Mouse (Mus musculus): ENCODE measurements around the gene Rftn1. TPM values are rescaled to one million over a fixed set of nuclear protein-coding genes. Genes with fewer than 3 reads are reported as not detected.

The Rftn1 gene
- polyA plus RNA-seq, 1 experiment from 2014 or later = 27.4 TPM

GRCm38 (mm10) chr17:50006721-50007351, 183.6 kb downstream of the Rftn1 start:
- H3K4me1 ChIP-seq = peaks cover 42% of the 10 kb centered on the region
- peak overlapping the region; percentile 19 for H3K4me2 ChIP-seq
- no peaks in the 10 kb centered on the region for H3K9me3 ChIP-seq
- H3K27me3 ChIP-seq (replicated peaks) = no peaks in the 10 kb centered on the region
- peak; percentile 92 for ATAC-seq (replicated peaks)
- H3K36me3 ChIP-seq (replicated peaks) = no peaks in the 10 kb centered on the region
- no peak overlapping the region for H3K9ac ChIP-seq
- no peak overlapping the region for H3K4me3 ChIP-seq
- H3K27ac ChIP-seq = peak overlapping the region; percentile 87
- 3% methylated on average over 9 of the region's 9 CpGs for WGBS

- H3K9ac ChIP-seq = no peak overlapping the region
- H3K4me2 ChIP-seq = peak overlapping the region; percentile 19
- H3K27ac ChIP-seq = peak overlapping the region; percentile 87
- H3K4me3 ChIP-seq = no peak overlapping the region
- WGBS = 7% methylated on average over 7 of the region's 7 CpGs
- H3K9me3 ChIP-seq = no peaks in the 10 kb centered on the region
- ATAC-seq (replicated peaks) = peak; percentile 43
- H3K27me3 ChIP-seq (replicated peaks) = no peaks in the 10 kb centered on the region
- H3K36me3 ChIP-seq (replicated peaks) = no peaks in the 10 kb centered on the region
- peaks cover 42% of the 10 kb centered on the region for H3K4me1 ChIP-seq
These were observed 184.1 kb downstream of the Rftn1 start for GRCm38 (mm10) chr17:50006338-50006720.

GRCm38 (mm10) chr17:50003156-50003555, 187.3 kb downstream of the Rftn1 start:
- H3K4me1 ChIP-seq = peaks cover 39% of the 10 kb centered on the region
- no peaks in the 10 kb centered on the region for H3K36me3 ChIP-seq (replicated peaks)
- WGBS = 79% methylated on average over 4 of the region's 4 CpGs
- H3K4me3 ChIP-seq = no peak overlapping the region
- H3K9me3 ChIP-seq = no peaks in the 10 kb centered on the region
- H3K4me2 ChIP-seq = no peak overlapping the region
- no peak overlapping the region for H3K27ac ChIP-seq
- H3K27me3 ChIP-seq (replicated peaks) = no peaks in the 10 kb centered on the region
- no peak overlapping the region for H3K9ac ChIP-seq
- no peak for ATAC-seq (replicated peaks)

- peaks cover 30% of the 10 kb centered on the region for H3K4me1 ChIP-seq
These were observed 188.3 kb downstream of the Rftn1 start for GRCm38 (mm10) chr17:50002171-50002570.

GRCm38 (mm10) chr17:50001754-50002153, 188.7 kb downstream of the Rftn1 start:
- H3K4me1 ChIP-seq = peaks cover 26% of the 10 kb centered on the region
- no peak overlapping the region for H3K9ac ChIP-seq
- no peaks in the 10 kb centered on the region for H3K9me3 ChIP-seq
- no peak for ATAC-seq (replicated peaks)
- H3K4me3 ChIP-seq = no peak overlapping the region
- H3K27ac ChIP-seq = no peak overlapping the region
- H3K36me3 ChIP-seq (replicated peaks) = no peaks in the 10 kb centered on the region
- no peaks in the 10 kb centered on the region for H3K27me3 ChIP-seq (replicated peaks)
- H3K4me2 ChIP-seq = no peak overlapping the region

More at GRCm38 (mm10) chr17:50002171-50002570, 188.3 kb downstream of the Rftn1 start:
- H3K27ac ChIP-seq = no peak overlapping the region
- 73% methylated on average over 3 of the region's 3 CpGs for WGBS
- no peaks in the 10 kb centered on the region for H3K9me3 ChIP-seq
- H3K4me3 ChIP-seq = no peak overlapping the region
- H3K36me3 ChIP-seq (replicated peaks) = no peaks in the 10 kb centered on the region
- no peak overlapping the region for H3K9ac ChIP-seq
- no peak overlapping the region for H3K4me2 ChIP-seq
- no peaks in the 10 kb centered on the region for H3K27me3 ChIP-seq (replicated peaks)
- ATAC-seq (replicated peaks) = no peak

GRCm38 (mm10) chr17:50000580-50000979, 189.9 kb downstream of the Rftn1 start:
- Histone ChIP-seq H3K4me3 (no peak overlapping the region), H3K36me3 (replicated peaks) (no peaks in the 10 kb centered on the region), H3K4me2 (no peak overlapping the region), H3K27ac (no peak overlapping the region), H3K9me3 (no peaks in the 10 kb centered on the region), H3K4me1 (peaks cover 14% of the 10 kb centered on the region), H3K9ac (no peak overlapping the region), H3K27me3 (replicated peaks) (no peaks in the 10 kb centered on the region)
- 94% methylated on average over 3 of the region's 3 CpGs for WGBS
- ATAC-seq (replicated peaks) = no peak

- H3K4me3 ChIP-seq = no peak overlapping the region
- 80% methylated on average over 5 of the region's 5 CpGs for WGBS
- no peak overlapping the region for H3K4me2 ChIP-seq
- no peaks in the 10 kb centered on the region for H3K27me3 ChIP-seq (replicated peaks)
- H3K4me1 ChIP-seq = no peaks in the 10 kb centered on the region
- no peaks in the 10 kb centered on the region for H3K36me3 ChIP-seq (replicated peaks)
- H3K27ac ChIP-seq = no peak overlapping the region
- ATAC-seq (replicated peaks) = no peak
- no peak overlapping the region for H3K9ac ChIP-seq
- H3K9me3 ChIP-seq = no peaks in the 10 kb centered on the region
These were observed 193.8 kb downstream of the Rftn1 start for GRCm38 (mm10) chr17:49996626-49997152.

GRCm38 (mm10) chr17:49996097-49996496, 194.4 kb downstream of the Rftn1 start:
- Histone ChIP-seq H3K27me3 (replicated peaks) (no peaks in the 10 kb centered on the region), H3K27ac (no peak overlapping the region), H3K36me3 (replicated peaks) (no peaks in the 10 kb centered on the region), H3K9me3 (no peaks in the 10 kb centered on the region), H3K9ac (no peak overlapping the region), H3K4me3 (no peak overlapping the region), H3K4me2 (no peak overlapping the region), H3K4me1 (no peaks in the 10 kb centered on the region)
- 94% methylated on average over 6 of the region's 6 CpGs for WGBS
- no peak for ATAC-seq (replicated peaks)

GRCm38 (mm10) chr17:49995226-49995625, 195.2 kb downstream of the Rftn1 start:
- Histone ChIP-seq H3K9me3 (no peaks in the 10 kb centered on the region), H3K27ac (no peak overlapping the region), H3K4me3 (no peak overlapping the region), H3K27me3 (replicated peaks) (no peaks in the 10 kb centered on the region), H3K4me1 (no peaks in the 10 kb centered on the region), H3K4me2 (no peak overlapping the region), H3K36me3 (replicated peaks) (no peaks in the 10 kb centered on the region), H3K9ac (no peak overlapping the region)
- WGBS = 85% methylated on average over 3 of the region's 3 CpGs
- no peak for ATAC-seq (replicated peaks)

GRCm38 (mm10) chr17:49993631-49994030, 196.8 kb downstream of the Rftn1 start:
- ATAC-seq (replicated peaks) = no peak
- no peaks in the 10 kb centered on the region for H3K36me3 ChIP-seq (replicated peaks)
- 75% methylated on average over 3 of the region's 3 CpGs for WGBS
- no peak overlapping the region for H3K4me3 ChIP-seq
- no peak overlapping the region for H3K27ac ChIP-seq
- H3K27me3 ChIP-seq (replicated peaks) = no peaks in the 10 kb centered on the region
- H3K9ac ChIP-seq = no peak overlapping the region
- H3K9me3 ChIP-seq = no peaks in the 10 kb centered on the region
- no peaks in the 10 kb centered on the region for H3K4me1 ChIP-seq
- H3K4me2 ChIP-seq = no peak overlapping the region

- WGBS = 84% methylated on average over 11 of the region's 11 CpGs
- ATAC-seq (replicated peaks) = no peak
These were observed 197.6 kb downstream of the Rftn1 start for GRCm38 (mm10) chr17:49992625-49993603.

GRCm38 (mm10) chr17:49989583-49989982, 200.9 kb downstream of the Rftn1 start:
- no peak overlapping the region for H3K4me2 ChIP-seq
- no peak overlapping the region for H3K9ac ChIP-seq
- WGBS = 42% methylated on average over 8 of the region's 8 CpGs
- no peaks in the 10 kb centered on the region for H3K36me3 ChIP-seq (replicated peaks)
- H3K4me3 ChIP-seq = no peak overlapping the region
- H3K27me3 ChIP-seq (replicated peaks) = no peaks in the 10 kb centered on the region
- ATAC-seq (replicated peaks) = 0 out of 2 replicates have a peak, but pooled peaks have one; percentile 19
- no peaks in the 10 kb centered on the region for H3K4me1 ChIP-seq
- H3K27ac ChIP-seq = no peak overlapping the region
- no peaks in the 10 kb centered on the region for H3K9me3 ChIP-seq

More at GRCm38 (mm10) chr17:49992625-49993603, 197.6 kb downstream of the Rftn1 start:
- no peak overlapping the region for H3K27ac ChIP-seq
- no peaks in the 10 kb centered on the region for H3K27me3 ChIP-seq (replicated peaks)
- H3K4me2 ChIP-seq = no peak overlapping the region
- no peaks in the 10 kb centered on the region for H3K36me3 ChIP-seq (replicated peaks)
- no peak overlapping the region for H3K4me3 ChIP-seq
- H3K9ac ChIP-seq = no peak overlapping the region
- H3K4me1 ChIP-seq = no peaks in the 10 kb centered on the region
- H3K9me3 ChIP-seq = no peaks in the 10 kb centered on the region

Measured in midbrain, embryonic 15.5 days (tissue).